In genomic region chr1:57512516-57512915, GRCm38 (mm10) we compare ENCODE assay signal across 11 mouse cellular contexts.
"Had no signal": no experiment of that assay in that cellular context is flagged by ENCODE, and none has a peak within 500 bp of the region (broad histone marks: within the 10 kb centered on the region; RNA-seq: fewer than 3 reads in every experiment).

No protein-coding gene starts in this region.

- DNase-seq: lung, adult 18-20 months; lung, embryonic 14.5 days; lung, postnatal 10 days; lung, postnatal 4 days; midbrain, embryonic 14.5 days; retina, postnatal 1 day; right cerebral cortex, adult 18-20 months; right cerebral cortex, postnatal 25 days; thymus, adult 2 months; thymus, postnatal 25 days; thymus, postnatal 4 days had no signal
